Mouse (Mus musculus): ENCODE data around the gene Piezo1. TPM values are rescaled to one million over a fixed set of nuclear protein-coding genes. Genes with fewer than 3 reads are reported as not detected.

The Piezo1 gene
- polyA plus RNA-seq, 1 experiment: 22.2 TPM

DNA sequence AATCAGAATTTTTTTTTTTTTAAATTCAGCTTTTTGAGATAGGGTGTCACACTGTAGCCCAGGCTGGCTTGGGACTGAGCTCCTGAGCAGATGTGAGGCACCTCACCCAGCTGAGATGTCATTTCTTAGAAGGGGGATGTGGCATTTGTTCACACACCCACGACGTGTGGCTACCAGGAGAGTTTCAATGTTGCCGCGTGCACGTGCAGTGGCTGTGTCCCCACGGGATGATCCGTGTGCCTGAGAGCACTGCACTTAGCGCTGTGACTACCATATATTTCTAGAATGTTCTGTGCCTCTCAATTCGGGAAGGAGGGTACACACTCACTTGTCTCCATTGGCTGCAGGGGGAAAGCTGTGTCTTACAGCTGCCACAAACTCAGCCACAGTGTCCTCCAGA lies 115.0 kb downstream of the Piezo1 start:
- Histone ChIP-seq H3K36me3 (ENCODE audit: control insufficient read depth) (peaks cover 43% of the 10 kb centered on the region), H3K4me1 (ENCODE audit: control insufficient read depth) (peaks cover 28% of the 10 kb centered on the region), H3K27me3 (ENCODE audit: control insufficient read depth) (peaks cover 20% of the 10 kb centered on the region), H3K4me3 (replicated peaks) (no peak overlapping the region), H3K9me3 (ENCODE audit: control insufficient read depth, low read length) (peaks cover 9% of the 10 kb centered on the region)
- TF ChIP-seq TAL1 (IDR thresholded peaks at IDR 0.05; ENCODE audit: low read length) (no peak), GATA1 (IDR thresholded peaks at IDR 0.05; ENCODE audit: low read length) (no peak)

DNA sequence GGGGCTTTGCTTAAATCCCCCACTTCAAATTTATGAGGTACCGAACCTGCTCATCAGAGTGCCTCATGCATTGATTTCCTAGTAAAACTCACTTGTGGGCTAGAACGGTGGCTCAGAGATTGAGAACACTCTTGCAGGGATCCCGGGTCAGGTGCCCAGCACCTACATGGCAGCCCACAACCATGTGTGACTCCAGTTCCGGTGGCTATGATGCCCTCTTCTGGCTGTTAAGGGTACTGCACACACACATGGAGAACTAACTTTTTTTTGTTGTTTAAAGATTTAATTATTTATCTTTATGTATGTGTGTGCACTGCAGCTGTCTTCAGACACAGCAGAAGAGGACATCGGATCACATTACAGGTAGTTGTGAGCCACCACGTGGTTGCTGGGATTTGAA lies 115.8 kb downstream of the Piezo1 start:
- H3K9me3 ChIP-seq (ENCODE audit: control insufficient read depth, low read length): peaks cover 9% of the 10 kb centered on the region
- H3K4me3 ChIP-seq (replicated peaks): no peak overlapping the region
- peaks cover 43% of the 10 kb centered on the region for H3K36me3 ChIP-seq (ENCODE audit: control insufficient read depth)
- TF ChIP-seq GATA1 (IDR thresholded peaks at IDR 0.05; ENCODE audit: low read length) (no peak), TAL1 (IDR thresholded peaks at IDR 0.05; ENCODE audit: low read length) (no peak)
- peaks cover 20% of the 10 kb centered on the region for H3K27me3 ChIP-seq (ENCODE audit: control insufficient read depth)
- H3K4me1 ChIP-seq (ENCODE audit: control insufficient read depth): peaks cover 28% of the 10 kb centered on the region

DNA sequence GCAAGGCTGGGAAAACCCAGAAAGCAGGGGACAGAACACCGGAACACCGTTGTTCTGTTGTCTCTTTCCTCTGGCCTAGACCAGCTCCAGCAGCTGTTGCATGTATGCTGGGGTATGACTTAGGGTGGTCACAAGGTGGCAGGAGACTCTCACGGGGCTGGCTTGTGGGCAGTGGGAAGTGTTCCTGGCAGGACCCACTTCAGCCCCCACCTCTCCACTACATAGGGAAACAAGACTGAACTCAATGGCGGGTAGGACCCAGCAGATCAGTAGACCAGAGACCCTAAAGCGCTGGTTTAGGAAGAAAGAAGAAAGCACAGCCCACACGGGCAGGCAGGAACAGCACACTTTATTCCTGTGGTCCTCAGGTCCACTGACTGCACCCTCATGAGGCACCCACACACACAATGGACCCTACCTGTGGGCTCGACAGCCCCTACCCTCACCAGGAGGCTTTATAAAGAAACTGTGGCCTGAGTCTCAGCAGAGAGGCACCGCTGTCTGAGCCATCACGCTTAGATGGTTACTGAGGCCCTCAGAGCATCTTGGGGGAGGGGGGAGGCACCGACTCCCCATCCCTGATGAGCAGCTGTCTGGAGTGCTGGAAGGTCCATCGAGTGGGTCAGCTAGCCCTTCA lies 117.7 kb downstream of the Piezo1 start:
- Histone ChIP-seq H3K4me1 (ENCODE audit: control insufficient read depth) (peaks cover 24% of the 10 kb centered on the region), H3K27me3 (ENCODE audit: control insufficient read depth) (peaks cover 20% of the 10 kb centered on the region), H3K36me3 (ENCODE audit: control insufficient read depth) (peaks cover 28% of the 10 kb centered on the region), H3K9me3 (ENCODE audit: control insufficient read depth, low read length) (peaks cover 5% of the 10 kb centered on the region), H3K4me3 (replicated peaks) (no peak overlapping the region)
- no peak for TF ChIP-seq TAL1 (IDR thresholded peaks at IDR 0.05; ENCODE audit: low read length)
- TF ChIP-seq GATA1 (IDR thresholded peaks at IDR 0.05; ENCODE audit: low read length): no peak

DNA sequence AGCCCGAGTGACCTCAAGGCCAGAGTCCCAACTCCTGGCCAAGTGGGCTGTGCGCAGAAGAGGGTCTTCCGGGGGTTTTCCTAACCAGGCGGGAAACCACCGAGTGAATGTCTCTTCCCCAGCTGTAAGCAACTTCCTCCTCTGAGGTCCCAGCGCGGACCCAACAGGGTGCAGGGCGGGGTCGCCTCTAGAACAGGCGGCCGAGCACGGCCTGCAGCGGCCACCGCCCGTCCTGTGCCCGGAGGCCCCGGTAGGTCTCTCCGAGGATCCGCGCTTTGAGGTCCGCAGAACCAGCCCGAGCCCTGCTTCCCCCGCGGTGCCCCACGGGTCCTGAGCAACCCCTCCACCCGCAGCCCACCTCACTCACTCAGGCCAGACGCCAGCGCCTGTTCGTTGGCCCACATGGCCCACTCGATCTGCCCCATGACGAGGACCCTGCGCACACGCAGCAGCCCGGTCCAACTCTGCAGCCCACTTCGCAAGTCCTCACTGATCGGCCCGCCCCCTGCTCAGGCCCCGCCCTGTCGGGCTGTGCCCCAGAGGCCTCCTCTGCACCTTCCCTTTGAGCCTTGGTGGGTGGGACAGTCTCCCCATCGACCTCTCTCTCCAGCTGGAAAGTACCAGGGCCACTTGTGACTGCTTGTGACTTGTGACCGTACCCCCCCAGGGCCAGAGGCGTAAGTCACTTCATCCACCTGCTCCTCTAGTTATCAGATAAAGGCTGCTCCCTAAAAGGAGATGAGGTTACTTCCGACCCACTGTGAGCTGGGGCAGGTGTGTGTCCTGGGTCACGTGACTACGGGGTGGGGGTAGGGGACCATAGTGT lies 118.5 kb downstream of the Piezo1 start, which contains the start of gene Cyba:
TSS of gene Cyba (minus strand) at position 488 of the 826 bp plus-strand sequence.
- TF ChIP-seq GATA1 (IDR thresholded peaks at IDR 0.05; ENCODE audit: low read length) (no peak), TAL1 (IDR thresholded peaks at IDR 0.05; ENCODE audit: low read length) (no peak)
- peaks cover 24% of the 10 kb centered on the region for H3K36me3 ChIP-seq (ENCODE audit: control insufficient read depth)
- peaks cover 22% of the 10 kb centered on the region for H3K4me1 ChIP-seq (ENCODE audit: control insufficient read depth)
- peak within 1 kb of the TSS; percentile 60 for H3K4me3 ChIP-seq (replicated peaks)
- H3K27me3 ChIP-seq (ENCODE audit: control insufficient read depth): peaks cover 20% of the 10 kb centered on the region
- peaks cover 5% of the 10 kb centered on the region for H3K9me3 ChIP-seq (ENCODE audit: control insufficient read depth, low read length)

Other genes starting within 250 kb of the Piezo1 start
- not detected in 2 replicates for gene Trhr2, start 190.6 kb downstream of the Piezo1 start, polyA plus RNA-seq (2012)
- 10.0 and 10.5 TPM in 2 replicates for gene Zc3h18, start 174.7 kb downstream of the Piezo1 start, polyA plus RNA-seq (2012)
- not detected in 2 replicates for gene Il17c, start 129.3 kb downstream of the Piezo1 start, polyA plus RNA-seq (2012)
- 5.9 and 9.0 TPM in 2 replicates for gene Cyba, start 118.4 kb downstream of the Piezo1 start, polyA plus RNA-seq (2012)
- gene Mvd, start 107.9 kb downstream of the Piezo1 start, polyA plus RNA-seq (2012): 0.17 and 0.19 TPM in 2 replicates
- gene Snai3, start 90.6 kb downstream of the Piezo1 start, polyA plus RNA-seq (2012): not detected in 2 replicates
- gene Rnf166, start 75.3 kb downstream of the Piezo1 start, polyA plus RNA-seq (2012): 1.7 and 1.8 TPM in 2 replicates
- 1.0 and 1.2 TPM in 2 replicates for gene Ctu2, start 75.2 kb downstream of the Piezo1 start, polyA plus RNA-seq (2012)
- 94.9 and 97.5 TPM in 2 replicates for gene Cdt1, start 16.7 kb upstream of the Piezo1 start, polyA plus RNA-seq (2012)
- gene Aprt, start 25.6 kb upstream of the Piezo1 start, polyA plus RNA-seq (2012): 4.8 and 8.0 TPM in 2 replicates
- 0.07 and 0.08 TPM in 2 replicates for gene Galns, start 60.1 kb upstream of the Piezo1 start, polyA plus RNA-seq (2012)
- gene Trappc2l, start 60.3 kb upstream of the Piezo1 start, polyA plus RNA-seq (2012): 0.16 and 0.80 TPM in 2 replicates
- not detected in 2 replicates for gene Pabpn1l, start 71.4 kb upstream of the Piezo1 start, polyA plus RNA-seq (2012)
- 6.1 and 8.9 TPM in 2 replicates for gene Cbfa2t3, start 147.8 kb upstream of the Piezo1 start, polyA plus RNA-seq (2012)
- 2.5 and 2.8 TPM in 2 replicates for gene Acsf3, start 224.2 kb upstream of the Piezo1 start, polyA plus RNA-seq (2012)

Data from erythroblast, embryonic 14.5 days (primary cell).